Mouse (Mus musculus): ENCODE data around the gene Gm20219. TPM values are rescaled to one million over a fixed set of nuclear protein-coding genes. Genes with fewer than 3 reads are reported as not detected.
"Not testable (repeated sequence)": the region's sequence is repeated elsewhere in the genome, so short reads cannot be mapped to it uniquely, and the experiment has no call there.

The Gm20219 gene
- polyA plus RNA-seq, 1 experiment from 2014 or later, result 1.8 TPM

DNA sequence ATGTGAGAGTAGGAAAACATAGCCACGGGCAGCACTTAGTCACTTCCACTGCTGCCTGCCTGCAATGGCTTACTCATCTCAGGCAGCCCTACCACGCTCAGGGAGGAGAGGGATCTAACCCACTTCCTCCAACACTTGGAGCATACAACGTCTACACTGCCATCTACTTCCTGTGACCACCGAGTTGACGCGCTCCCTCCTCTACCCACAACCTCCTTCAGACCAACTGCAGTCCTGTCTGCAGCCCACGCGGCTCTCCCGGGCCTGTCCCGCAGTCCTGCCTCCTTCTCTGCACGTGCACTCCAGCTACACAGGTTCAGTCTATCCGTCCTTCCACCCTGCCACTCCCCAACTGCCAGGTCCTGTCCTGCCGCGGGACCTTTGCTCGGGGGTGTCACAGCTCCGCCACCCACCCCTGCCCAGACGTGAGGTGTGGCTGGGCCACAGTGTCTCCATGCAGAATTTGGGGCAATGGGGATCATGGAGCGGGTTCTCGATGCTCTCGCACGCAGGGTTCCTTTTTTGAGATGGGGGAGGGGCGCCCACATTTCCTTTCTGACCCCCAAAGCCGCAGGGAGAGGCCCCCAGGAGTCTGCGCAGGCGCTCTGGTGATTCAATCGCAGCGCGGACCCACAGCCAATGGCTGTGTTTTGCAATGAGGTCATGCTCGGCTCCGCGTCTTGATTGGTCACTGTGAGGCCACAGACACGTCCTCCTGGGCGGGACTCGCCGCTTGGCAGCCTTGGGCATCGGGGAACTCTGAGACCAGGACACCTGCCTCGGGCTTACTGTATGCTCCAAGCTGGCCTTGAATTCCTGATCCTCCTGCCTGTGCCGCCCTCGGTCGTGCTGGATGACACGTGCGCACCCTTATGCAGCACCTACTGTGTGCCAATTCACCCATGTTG, 46.8 kb downstream of the Gm20219 start:
- under 1% methylated on average over 42 of the region's 42 CpGs for WGBS

DNA sequence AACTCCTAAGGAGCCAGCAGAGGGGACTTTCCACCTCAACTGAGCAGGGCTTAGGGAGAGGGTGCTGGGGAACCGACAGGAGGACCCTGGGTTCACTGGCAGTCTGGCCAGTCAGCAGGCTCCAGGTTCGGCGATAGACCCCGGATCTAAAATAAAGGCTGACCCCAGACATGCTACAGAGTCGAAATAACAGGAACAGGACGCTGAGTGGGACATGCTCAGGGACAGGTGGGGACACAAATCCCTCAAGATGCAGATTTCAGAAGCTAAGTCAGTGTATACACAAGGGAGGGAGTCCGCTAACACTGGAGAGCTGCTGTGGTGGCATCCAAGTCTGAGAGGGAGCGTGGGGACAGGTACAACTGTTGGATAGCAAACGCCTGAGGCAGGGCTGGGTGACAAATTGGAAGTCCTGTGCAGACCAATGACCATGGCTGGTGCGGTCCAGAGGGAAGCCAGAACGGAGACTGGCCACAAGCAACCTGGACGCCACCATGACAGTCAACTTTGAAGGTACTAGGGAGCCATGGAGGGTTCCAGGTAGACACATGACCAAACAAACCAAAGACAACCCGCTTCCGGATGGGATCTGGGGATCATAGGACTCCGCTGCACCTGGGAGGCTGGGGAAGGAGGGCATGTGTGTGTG, 47.6 kb downstream of the Gm20219 start:
- peak overlapping the region; percentile 97 for H3K4me2 ChIP-seq (replicated peaks; ENCODE audit: low read depth, low read length)
- H3K9ac ChIP-seq (replicated peaks; ENCODE audit: low read length), result peak overlapping the region; percentile 88
- no peaks in the 10 kb centered on the region; the same call in 1 of the 2 replicates for H3K9me3 ChIP-seq (ENCODE audit: low read length)
- no peaks in the 10 kb centered on the region for H3K36me3 ChIP-seq (ENCODE audit: insufficient read depth, low read length)
- WGBS, result 57% methylated on average over 15 of the region's 15 CpGs
- no peak overlapping the region for H3K27ac ChIP-seq (ENCODE audit: low read length)
- peaks cover 26% of the 10 kb centered on the region for H3K27me3 ChIP-seq (ENCODE audit: insufficient read depth, low read length)
- H3K4me1 ChIP-seq (ENCODE audit: insufficient read depth, low read length), result peaks cover 28% of the 10 kb centered on the region
- H3K4me3 ChIP-seq (ENCODE audit: low read length), result peak overlapping the region; percentile 70
- 0 out of 2 replicates have a peak, but pooled peaks have one; percentile 4 for ATAC-seq (ENCODE audit: low FRiP score, low TSS enrichment)

More for the DNA sequence above, 46.8 kb downstream of the Gm20219 start:
- H3K9me3 ChIP-seq (ENCODE audit: low read length), result no peaks in the 10 kb centered on the region; the same call in none of the 2 replicates
- peak overlapping the region; percentile 88 for H3K9ac ChIP-seq (replicated peaks; ENCODE audit: low read length)
- peak overlapping the region; percentile 88 for H3K27ac ChIP-seq (ENCODE audit: low read length)
- H3K4me2 ChIP-seq (replicated peaks; ENCODE audit: low read depth, low read length), result peak overlapping the region; percentile 97
- peaks cover 35% of the 10 kb centered on the region for H3K27me3 ChIP-seq (ENCODE audit: insufficient read depth, low read length)
- peaks cover 28% of the 10 kb centered on the region for H3K4me1 ChIP-seq (ENCODE audit: insufficient read depth, low read length)
- H3K36me3 ChIP-seq (ENCODE audit: insufficient read depth, low read length), result no peaks in the 10 kb centered on the region
- H3K4me3 ChIP-seq (ENCODE audit: low read length), result peak overlapping the region; percentile 70
- ATAC-seq (ENCODE audit: low FRiP score, low TSS enrichment), result peak; percentile 95

DNA sequence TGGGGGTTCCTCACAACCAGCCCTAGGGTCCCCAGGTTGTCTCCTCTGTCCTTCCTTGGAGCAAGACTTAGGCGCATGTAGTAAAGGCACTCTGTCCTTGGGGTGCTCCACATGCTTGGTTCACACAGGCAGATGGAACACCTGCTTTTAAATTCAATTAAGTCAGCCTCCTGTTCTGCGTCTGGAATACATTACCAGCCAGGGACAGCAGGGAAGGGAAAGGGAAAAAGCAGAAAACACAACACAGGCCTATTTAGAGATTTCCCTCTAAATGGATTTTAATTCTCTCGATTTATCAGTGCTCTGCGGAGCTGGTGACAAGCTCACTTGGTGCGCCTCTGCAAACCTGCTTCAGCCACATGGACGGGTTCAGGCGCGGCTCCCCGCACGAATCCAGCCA, 48.8 kb downstream of the Gm20219 start:
- WGBS, result 81% methylated on average over 10 of the region's 10 CpGs
- no peak for ATAC-seq (ENCODE audit: low FRiP score, low TSS enrichment)
- H3K9ac ChIP-seq (replicated peaks; ENCODE audit: low read length), result no peak overlapping the region

DNA sequence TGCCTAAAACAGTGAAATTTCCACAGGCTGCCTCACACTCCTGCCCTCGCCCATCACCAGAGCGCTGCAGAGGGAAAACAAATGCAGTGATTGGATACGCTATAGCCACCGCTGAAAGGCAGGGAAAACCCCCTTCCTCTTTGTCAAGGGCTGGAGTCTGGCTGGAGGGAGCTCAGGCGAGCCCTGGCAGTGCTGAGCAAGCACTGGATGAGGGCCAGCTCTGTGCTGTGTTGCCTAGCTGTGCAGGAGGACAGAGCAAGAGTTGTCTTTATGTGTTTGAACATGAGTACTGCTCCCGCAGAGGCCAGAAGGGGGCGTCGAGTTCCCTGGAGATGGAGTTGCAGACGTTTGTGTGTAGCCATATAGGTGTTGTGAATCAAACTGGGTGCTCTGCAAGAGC, 51.7 kb downstream of the Gm20219 start:
- Histone ChIP-seq H3K27me3 (ENCODE audit: insufficient read depth, low read length) (no peaks in the 10 kb centered on the region), H3K4me3 (ENCODE audit: low read length) (no peak overlapping the region), H3K4me1 (ENCODE audit: insufficient read depth, low read length) (no peaks in the 10 kb centered on the region), H3K4me2 (replicated peaks; ENCODE audit: low read depth, low read length) (no peak overlapping the region), H3K9me3 (ENCODE audit: low read length) (peaks cover 4% of the 10 kb centered on the region; the same call in 1 of the 2 replicates), H3K36me3 (ENCODE audit: insufficient read depth, low read length) (no peaks in the 10 kb centered on the region), H3K27ac (ENCODE audit: low read length) (no peak overlapping the region), H3K9ac (replicated peaks; ENCODE audit: low read length) (no peak overlapping the region)
- 36% methylated on average over 9 of the region's 9 CpGs for WGBS
- ATAC-seq (ENCODE audit: low FRiP score, low TSS enrichment), result no peak

More for the DNA sequence above, 48.8 kb downstream of the Gm20219 start:
- H3K4me2 ChIP-seq (replicated peaks; ENCODE audit: low read depth, low read length), result no peak overlapping the region
- no peak overlapping the region for H3K4me3 ChIP-seq (ENCODE audit: low read length)
- peaks cover 18% of the 10 kb centered on the region for H3K4me1 ChIP-seq (ENCODE audit: insufficient read depth, low read length)
- no peaks in the 10 kb centered on the region; the same call in 1 of the 2 replicates for H3K9me3 ChIP-seq (ENCODE audit: low read length)
- no peaks in the 10 kb centered on the region for H3K36me3 ChIP-seq (ENCODE audit: insufficient read depth, low read length)
- H3K27ac ChIP-seq (ENCODE audit: low read length), result no peak overlapping the region
- peaks cover 14% of the 10 kb centered on the region for H3K27me3 ChIP-seq (ENCODE audit: insufficient read depth, low read length)

DNA sequence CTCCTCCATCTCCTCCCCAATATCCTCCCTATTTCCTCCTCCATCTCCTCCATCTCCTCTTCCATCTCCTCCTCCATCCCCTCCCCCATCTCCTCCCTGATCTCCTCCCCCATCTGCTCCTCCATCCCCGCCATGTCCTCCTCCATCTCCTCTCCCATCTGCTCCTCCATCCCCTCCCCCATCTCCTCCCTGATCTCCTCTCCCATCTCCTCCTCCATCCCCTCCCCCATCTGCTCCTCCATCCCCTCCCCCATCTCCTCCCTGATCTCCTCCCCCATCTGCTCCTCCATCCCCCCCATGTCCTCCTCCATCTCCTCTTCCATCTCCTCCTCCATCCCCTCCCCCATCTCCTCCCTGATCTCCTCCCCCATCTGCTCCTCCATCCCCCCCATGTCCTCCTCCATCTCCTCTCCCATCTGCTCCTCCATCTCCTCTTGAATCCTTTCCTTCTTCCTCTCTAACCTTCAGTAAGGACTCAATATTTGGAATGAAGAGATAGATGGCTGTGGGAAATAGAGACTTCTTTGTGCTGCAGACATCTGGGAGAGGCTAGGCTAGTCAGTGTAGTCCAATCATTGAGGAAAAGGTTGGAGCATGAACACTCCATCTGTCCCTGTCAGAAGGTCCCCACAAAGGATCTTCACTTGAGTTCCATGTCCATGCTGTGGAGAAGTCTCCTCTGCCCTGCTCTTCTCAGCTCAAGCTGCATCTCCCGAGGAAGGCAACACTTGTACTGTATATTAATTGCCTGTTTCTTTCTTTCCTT, 52.4 kb downstream of the Gm20219 start:
- H3K27me3 ChIP-seq (ENCODE audit: insufficient read depth, low read length); ATAC-seq (ENCODE audit: low FRiP score, low TSS enrichment); H3K4me1 ChIP-seq (ENCODE audit: insufficient read depth, low read length); H3K4me3 ChIP-seq (ENCODE audit: low read length); H3K9ac ChIP-seq (replicated peaks; ENCODE audit: low read length); H3K4me2 ChIP-seq (replicated peaks; ENCODE audit: low read depth, low read length); H3K27ac ChIP-seq (ENCODE audit: low read length); H3K36me3 ChIP-seq (ENCODE audit: insufficient read depth, low read length): not testable (repeated sequence)
- peaks cover 10% of the 10 kb centered on the region; the same call in 1 of the 2 replicates for H3K9me3 ChIP-seq (ENCODE audit: low read length)
- 61% methylated on average over 2 of the region's 2 CpGs for WGBS

Other genes with a start within 250 kb of the Gm20219 start
- 37.7 and 39.1 TPM in 2 replicates for gene Kdm4b, start 228.3 kb downstream of the Gm20219 start, polyA plus RNA-seq (2015; fragmentation: Nextera tagmentation; extraction: Ambion mirVana)
- 76.1 and 87.2 TPM in 2 replicates for gene Ptprs, start 77.9 kb downstream of the Gm20219 start, polyA plus RNA-seq (2015; fragmentation: Nextera tagmentation; extraction: Ambion mirVana)
- gene Znrf4, start 42.0 kb downstream of the Gm20219 start, polyA plus RNA-seq (2015; fragmentation: Nextera tagmentation; extraction: Ambion mirVana), result not detected in 2 replicates
- gene Safb2, start 30.2 kb upstream of the Gm20219 start, polyA plus RNA-seq (2015; fragmentation: Nextera tagmentation; extraction: Ambion mirVana), result 80.2 and 86.0 TPM in 2 replicates
- 123 and 133 TPM in 2 replicates for gene Safb, start 30.4 kb upstream of the Gm20219 start, polyA plus RNA-seq (2015; fragmentation: Nextera tagmentation; extraction: Ambion mirVana)
- gene 2410015M20Rik, start 55.4 kb upstream of the Gm20219 start, polyA plus RNA-seq (2015; fragmentation: Nextera tagmentation; extraction: Ambion mirVana), result 242 and 284 TPM in 2 replicates
- gene Rpl36, start 59.0 kb upstream of the Gm20219 start, polyA plus RNA-seq (2015; fragmentation: Nextera tagmentation; extraction: Ambion mirVana), result 1,616 and 1,628 TPM in 2 replicates
- 66.1 and 66.4 TPM in 2 replicates for gene Lonp1, start 72.5 kb upstream of the Gm20219 start, polyA plus RNA-seq (2015; fragmentation: Nextera tagmentation; extraction: Ambion mirVana)
- 1.1 and 1.3 TPM in 2 replicates for gene Catsperd, start 73.8 kb upstream of the Gm20219 start, polyA plus RNA-seq (2015; fragmentation: Nextera tagmentation; extraction: Ambion mirVana)
- gene Ranbp3, start 118.9 kb upstream of the Gm20219 start, polyA plus RNA-seq (2015; fragmentation: Nextera tagmentation; extraction: Ambion mirVana), result 106 and 107 TPM in 2 replicates
- 479 and 501 TPM in 2 replicates for gene Ndufa11, start 163.4 kb upstream of the Gm20219 start, polyA plus RNA-seq (2015; fragmentation: Nextera tagmentation; extraction: Ambion mirVana)
- 22.4 and 23.2 TPM in 2 replicates for gene Vmac, start 163.6 kb upstream of the Gm20219 start, polyA plus RNA-seq (2015; fragmentation: Nextera tagmentation; extraction: Ambion mirVana)
- gene Nrtn, start 203.1 kb upstream of the Gm20219 start, polyA plus RNA-seq (2015; fragmentation: Nextera tagmentation; extraction: Ambion mirVana), result 5.4 and 5.8 TPM in 2 replicates
- 55.4 and 59.7 TPM in 2 replicates for gene Dus3l, start 210.4 kb upstream of the Gm20219 start, polyA plus RNA-seq (2015; fragmentation: Nextera tagmentation; extraction: Ambion mirVana)
- gene Prr22, start 215.9 kb upstream of the Gm20219 start, polyA plus RNA-seq (2015; fragmentation: Nextera tagmentation; extraction: Ambion mirVana), result 1.6 and 1.8 TPM in 2 replicates